Mouse (Mus musculus) activated CD4-positive, CD25-positive, alpha-beta regulatory T cell, adult 4 months (primary cell): Measurements from ENCODE around the gene Tbcd. TPM values are rescaled to one million over a fixed set of nuclear protein-coding genes. Genes with fewer than 3 reads are reported as not detected.

Source experiments
- ATAC-seq: one replicate; pipeline ENCODE4 v1.8.0; 2017
- polyA plus RNA-seq, 2 experiments: library from polyadenylated mRNA; unstranded; fragments of 100-300 nt; shearing (Covaris generic); gene quantifications; one replicate each; pipeline ENCODE4 v1.2.1; 2017

Gene Tbcd
- polyA plus RNA-seq, 2 experiments from 2014 or later, result 24.3 to 26.2 TPM

DNA sequence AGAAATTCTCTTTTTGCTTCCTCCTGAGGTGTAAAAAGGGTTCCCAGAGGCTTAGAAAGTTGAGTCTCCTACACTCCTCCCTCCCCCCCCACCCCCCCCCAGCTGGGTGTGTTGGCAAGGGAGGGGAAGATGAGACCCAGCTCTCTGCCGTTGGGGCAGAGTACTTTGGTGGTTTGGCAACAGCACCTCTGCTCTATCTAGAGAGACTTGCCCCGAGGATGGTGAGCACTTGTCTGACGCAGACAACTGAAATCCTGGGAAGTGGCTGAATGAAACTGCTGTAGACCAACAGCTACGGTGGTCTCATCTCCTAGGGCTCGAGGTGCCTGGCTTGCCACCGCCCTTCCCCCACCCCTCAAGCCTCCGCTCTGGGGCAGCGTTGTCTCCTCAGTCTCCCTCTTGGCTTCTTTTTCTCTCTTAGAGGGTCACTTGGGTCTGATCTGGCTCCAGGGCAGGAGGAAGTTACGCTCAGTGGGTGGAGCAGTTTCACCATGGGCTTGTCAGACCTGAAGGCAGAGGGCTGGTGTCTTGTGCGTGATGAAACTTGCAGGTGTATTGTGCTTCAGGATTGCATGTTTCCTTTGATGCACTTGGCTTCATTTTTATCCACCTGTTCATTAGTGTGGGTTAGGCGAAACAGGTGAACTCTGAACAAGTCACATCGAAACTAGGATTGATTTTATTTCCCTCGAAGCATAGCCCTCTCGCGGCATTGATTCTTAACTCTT lies 27.9 kb downstream of the Tbcd start:
- no peak for ATAC-seq

DNA sequence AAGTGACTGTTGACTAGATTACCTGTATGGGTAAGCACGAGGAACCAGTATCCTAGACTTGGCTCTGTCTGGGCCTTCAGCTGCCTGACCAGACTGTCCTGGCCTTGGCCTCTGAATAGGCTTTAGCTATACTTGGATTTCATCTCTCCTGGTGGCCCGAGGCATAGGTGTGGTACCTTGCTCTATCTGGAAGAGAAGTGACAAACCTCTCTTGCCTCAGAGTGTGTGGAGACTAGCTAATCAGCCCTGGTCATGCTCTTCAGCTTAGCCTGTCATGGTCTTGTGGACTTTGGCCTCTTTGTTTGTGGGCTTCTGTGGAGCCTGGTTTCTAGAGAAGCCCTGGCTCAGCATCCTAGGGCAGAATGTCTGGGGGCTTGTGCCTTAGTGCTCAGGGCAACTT lies 29.4 kb downstream of the Tbcd start:
- ATAC-seq, result no peak

- no peak for ATAC-seq
Measured at GRCm38 (mm10) chr11:121485882-121486281, 34.1 kb downstream of the Tbcd start.

GRCm38 (mm10) chr11:121490651-121491050 lies 38.9 kb downstream of the Tbcd start:
- ATAC-seq, result no peak

DNA sequence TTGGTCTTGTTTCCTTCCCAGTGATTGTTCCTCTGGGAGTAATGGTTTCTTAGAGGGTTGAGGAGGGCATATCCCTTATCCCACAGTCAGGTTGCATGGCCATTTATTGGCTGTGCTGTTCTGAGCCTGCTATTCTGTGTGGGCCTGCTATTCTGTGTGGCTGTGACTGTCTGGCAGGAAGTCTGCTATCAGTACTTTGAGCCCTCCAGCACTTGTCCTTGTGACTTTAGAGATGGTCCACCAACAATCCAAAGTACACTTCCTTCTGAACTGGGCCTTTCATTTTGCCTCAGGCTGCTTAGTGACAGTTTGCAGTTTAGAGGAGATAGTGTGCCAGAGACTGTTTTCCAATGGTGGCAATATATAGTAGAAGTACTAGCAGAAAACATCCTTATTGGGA lies 48.8 kb downstream of the Tbcd start:
- ATAC-seq, result no peak

- ATAC-seq, result no peak
Measured at GRCm38 (mm10) chr11:121501525-121501924, 49.8 kb downstream of the Tbcd start.

- ATAC-seq, result no peak
Measured at GRCm38 (mm10) chr11:121502000-121502860, 50.5 kb downstream of the Tbcd start.

- no peak for ATAC-seq
Measured at GRCm38 (mm10) chr11:121508478-121508877, 56.7 kb downstream of the Tbcd start.

GRCm38 (mm10) chr11:121510512-121511246 lies 58.9 kb downstream of the Tbcd start:
- no peak for ATAC-seq

DNA sequence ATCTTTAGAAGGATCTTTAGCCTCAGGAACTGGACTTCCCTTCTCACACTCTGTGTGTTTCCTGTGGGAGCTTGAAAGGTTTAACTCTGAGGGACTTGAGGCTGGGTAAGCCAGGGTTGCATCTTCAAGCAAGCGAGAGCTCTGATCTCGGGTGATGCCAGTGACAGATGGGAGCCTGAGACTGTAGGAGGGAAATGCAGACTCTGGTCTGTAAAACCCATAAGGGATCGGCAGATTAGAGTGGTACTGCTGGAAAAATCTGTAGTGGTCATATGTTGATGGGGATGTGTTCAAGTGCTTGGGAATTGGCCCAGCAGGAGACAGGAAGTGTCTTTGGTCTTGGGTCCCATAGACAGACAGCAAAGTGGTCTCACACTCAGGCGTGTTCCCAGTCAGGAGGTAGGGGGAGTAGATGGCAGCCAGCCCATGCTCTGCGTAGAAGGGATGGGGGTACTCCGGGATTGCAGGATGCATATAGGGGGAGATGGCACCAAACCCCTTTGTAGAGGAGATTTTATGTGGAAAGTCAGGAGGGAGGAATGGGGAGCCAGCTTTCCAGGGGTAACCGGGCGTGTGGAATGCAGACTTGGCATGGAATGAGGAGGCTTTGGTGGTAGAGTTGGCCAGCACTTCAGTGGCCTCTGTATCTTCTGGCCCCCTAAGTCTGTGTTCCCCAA lies 61.3 kb downstream of the Tbcd start:
- no peak for ATAC-seq

GRCm38 (mm10) chr11:121515996-121516395 lies 64.2 kb downstream of the Tbcd start:
- no peak for ATAC-seq

DNA sequence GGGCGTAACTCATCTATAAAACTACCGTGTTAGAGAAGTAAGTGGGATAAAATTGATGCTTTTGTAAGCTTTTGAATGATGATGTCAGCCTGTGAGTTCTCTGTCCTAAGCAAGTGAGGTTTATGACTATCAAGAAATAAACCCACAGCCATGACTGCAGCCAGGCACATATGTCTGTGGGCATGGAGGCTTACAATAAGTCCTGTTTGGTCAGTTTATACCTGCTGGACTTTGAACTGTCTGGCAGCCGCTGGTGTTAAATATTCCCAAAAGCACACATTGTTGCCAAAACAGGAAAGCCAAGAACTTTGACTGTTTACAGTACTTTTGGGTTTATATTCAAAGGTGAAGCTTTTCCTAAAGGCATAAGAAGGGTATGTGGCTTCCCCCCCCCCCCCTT lies 65.2 kb downstream of the Tbcd start:
- ATAC-seq, result no peak

- no peak for ATAC-seq
Measured at GRCm38 (mm10) chr11:121517687-121518465, 66.1 kb downstream of the Tbcd start.

- ATAC-seq, result no peak
Measured at GRCm38 (mm10) chr11:121519131-121519530, 67.4 kb downstream of the Tbcd start, which contains the start of gene Zfp750. Gene Zfp750, minus strand, starts transcription at chr11:121519333.

DNA sequence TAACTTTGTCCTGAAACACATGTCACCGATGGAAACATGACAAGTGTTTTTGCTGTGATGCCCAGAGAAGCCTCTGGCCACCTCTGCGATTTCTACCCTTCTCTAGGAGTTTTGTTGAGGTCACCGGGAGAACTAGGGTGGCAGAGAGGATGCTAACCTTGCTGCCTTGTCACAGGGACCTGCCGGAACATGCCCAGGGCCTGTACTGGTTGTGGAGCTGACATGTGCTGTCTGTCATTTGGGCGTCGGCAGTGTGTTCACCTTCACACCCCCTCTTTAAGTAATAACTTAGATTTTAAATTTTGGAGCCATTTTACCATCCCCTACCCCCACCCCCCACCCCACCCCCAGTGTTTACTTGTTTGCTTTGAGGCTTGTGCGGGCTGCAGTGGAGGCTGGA lies 68.0 kb downstream of the Tbcd start:
- no peak for ATAC-seq

DNA sequence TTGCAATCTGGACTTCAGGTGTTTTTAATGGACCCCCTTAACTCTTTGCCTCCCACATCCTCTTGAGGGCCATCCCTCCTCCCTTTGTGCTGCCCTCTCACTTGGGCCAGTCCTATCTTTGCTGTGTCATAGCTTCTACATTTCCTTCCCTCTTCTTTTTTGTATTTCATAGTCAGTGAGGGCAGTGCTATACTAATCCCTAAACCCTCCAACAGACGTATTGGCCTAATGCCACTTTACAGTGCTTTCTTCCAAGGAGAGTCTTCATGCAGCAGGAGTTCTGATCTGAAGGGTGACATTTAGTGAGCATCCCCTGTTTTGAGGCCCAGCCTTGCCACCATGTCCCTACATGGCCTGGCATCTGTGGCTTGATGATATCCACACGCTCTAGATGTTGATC lies 69.0 kb downstream of the Tbcd start:
- no peak for ATAC-seq

GRCm38 (mm10) chr11:121522156-121522762 lies 70.5 kb downstream of the Tbcd start:
- no peak for ATAC-seq

GRCm38 (mm10) chr11:121524191-121524590 lies 72.4 kb downstream of the Tbcd start:
- ATAC-seq, result no peak

DNA sequence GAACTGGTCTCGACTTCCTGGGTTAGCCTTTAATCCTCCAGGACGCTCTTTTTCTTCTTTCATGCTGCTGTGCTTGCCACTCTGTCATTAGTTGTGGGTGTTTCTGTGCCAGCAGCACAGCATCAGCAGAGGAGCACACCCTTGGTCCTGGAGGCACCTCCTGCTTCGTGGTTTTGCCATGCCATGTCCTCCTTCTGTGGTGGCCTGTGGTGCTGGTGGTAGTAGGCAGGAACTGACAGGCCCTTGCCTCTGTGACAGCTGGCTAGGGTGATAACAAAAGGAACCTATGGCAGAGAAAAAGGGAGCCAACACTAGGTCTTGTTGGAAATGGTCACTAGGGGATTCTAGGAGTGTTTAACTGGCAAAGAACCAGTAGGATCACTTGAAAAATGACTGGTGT lies 78.0 kb downstream of the Tbcd start:
- no peak for ATAC-seq

DNA sequence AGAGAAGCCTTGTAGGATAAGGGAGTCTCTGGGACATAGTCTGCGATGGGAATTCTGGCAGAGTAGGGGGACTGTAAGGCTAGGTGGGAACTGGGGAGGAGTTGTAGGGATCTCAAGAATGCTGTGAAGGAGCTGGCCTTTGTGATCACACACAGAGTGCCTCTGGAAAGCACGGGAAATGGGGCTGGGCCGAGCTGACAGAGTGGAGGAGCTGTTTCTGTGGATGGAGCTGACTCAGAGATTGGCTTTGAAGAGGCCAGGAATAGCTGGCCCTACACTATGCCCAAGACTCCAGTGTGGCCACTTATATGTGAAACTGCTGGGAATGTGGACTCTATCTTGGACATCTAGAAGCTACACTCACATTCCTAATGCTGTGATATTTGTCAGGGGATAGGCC lies 84.8 kb downstream of the Tbcd start:
- ATAC-seq, result no peak

DNA sequence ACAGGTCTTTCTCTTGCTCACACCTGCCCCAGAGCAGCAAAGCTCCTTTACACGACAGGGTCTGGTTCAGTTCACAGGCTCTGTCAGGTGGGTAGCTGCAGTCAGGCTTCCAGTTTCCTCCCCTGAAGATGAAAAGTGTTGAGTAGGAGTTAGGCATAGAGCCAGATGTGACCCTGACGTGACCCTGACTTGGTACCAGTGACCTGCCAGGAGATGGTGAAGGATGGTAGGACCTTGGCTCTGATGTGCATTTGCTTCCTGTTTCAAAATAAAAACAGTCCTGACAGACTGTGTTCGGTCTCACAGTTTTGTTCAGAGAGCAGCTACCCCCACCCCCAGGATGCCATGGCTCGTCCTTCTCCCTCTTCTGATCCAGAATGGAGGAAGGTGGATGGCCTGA lies 90.7 kb downstream of the Tbcd start:
- no peak for ATAC-seq
